Mouse (Mus musculus) adrenal gland, postnatal 25 days (tissue): ENCODE results near the gene Fosl1. TPM values are rescaled to one million over a fixed set of nuclear protein-coding genes. Genes with fewer than 3 reads are reported as not detected.
A peak's percentile ranks its signal among the peaks of the same experiment; 100 is the strongest.

Source experiments
- DNase-seq: peaks from one replicate; pipeline ENCODE4 v3.0.0; 2021; ENCODE audit warnings: mixed read lengths
- total RNA-seq: library from RNA; stranded (reverse); gene quantifications from 2 replicates; pipeline ENCODE4 v1.2.3, GENCODE M21; 2021

Gene Fosl1
- total RNA-seq, 1 experiment from 2014 or later = not detected

- peak; percentile 95 for DNase-seq
These were observed 9.8 kb downstream of the Fosl1 start for GRCm38 (mm10) chr19:5456922-5457745.

GRCm38 (mm10) chr19:5457746-5458442, 10.5 kb downstream of the Fosl1 start, which contains the start of gene Ccdc85b:
TSS of gene Ccdc85b (minus strand) at chr19:5457894.
- DNase-seq = no peak

DNA sequence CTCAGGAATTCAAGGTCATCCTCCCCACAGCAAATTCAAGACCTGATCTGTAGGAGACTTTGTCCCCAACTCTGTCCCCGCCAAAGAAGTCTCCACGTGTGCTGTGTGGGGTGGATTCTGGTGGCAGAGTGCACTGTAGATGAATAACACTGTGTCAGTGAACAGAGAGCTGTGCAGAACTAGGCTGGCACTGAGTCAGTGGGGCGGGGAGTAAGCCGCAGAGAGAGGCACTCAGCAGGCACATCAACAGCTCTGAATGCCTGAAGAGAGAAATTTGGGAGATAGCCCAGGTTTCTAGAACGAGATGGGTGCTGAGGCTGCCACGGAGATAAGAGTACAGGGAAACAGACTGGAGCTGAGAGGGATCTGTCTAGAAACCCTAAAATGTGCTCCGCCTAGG, 11.7 kb downstream of the Fosl1 start:
- DNase-seq = no peak

- no peak for DNase-seq
These were observed 12.5 kb downstream of the Fosl1 start for GRCm38 (mm10) chr19:5459896-5460295.

DNA sequence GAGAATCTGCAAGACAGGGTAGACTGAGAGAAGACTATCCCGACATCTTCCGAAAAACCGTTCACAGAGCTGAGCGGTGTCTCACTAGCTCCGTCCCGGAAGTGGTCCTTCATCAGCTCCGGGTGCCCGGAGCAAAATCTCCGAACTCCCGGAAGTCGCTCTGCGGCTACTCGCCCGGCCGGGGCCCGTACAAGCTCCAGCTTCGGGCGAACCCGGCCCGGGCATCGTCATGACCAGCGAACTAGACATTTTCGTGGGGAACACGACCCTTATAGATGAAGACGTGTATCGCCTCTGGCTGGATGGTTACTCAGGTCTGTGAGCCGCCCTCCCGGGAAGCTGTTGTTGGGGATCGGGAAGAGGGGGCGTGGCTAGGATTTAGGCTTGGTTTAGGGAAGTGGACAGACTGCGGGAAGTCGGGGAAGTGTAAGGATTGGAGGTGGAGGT, 13.1 kb downstream of the Fosl1 start, which contains the start of gene Fibp:
Fibp (plus strand) TSS at position 151 of the 447 bp plus-strand sequence.
- DNase-seq = peak; percentile 84

DNA sequence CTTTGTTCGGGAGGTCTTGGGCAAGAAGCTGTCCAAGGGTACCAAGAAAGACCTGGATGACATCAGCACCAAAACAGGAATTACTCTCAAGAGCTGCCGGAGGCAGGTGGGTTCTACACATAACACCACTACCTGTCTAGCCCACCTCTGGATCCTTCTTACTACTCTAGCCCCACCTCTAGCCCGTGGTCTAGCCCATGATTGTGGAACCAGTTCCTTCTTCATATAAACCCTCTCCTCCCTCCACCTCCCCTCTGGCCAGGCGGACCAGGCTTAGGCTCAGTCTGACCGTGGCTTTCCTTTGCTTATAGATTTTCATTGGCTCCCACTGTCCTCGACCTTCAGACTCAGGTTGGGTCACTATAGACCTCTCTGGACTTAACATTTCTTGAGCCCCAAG, 14.1 kb downstream of the Fosl1 start:
- no peak for DNase-seq

GRCm38 (mm10) chr19:5463212-5463611, 15.9 kb downstream of the Fosl1 start:
- DNase-seq = no peak

DNA sequence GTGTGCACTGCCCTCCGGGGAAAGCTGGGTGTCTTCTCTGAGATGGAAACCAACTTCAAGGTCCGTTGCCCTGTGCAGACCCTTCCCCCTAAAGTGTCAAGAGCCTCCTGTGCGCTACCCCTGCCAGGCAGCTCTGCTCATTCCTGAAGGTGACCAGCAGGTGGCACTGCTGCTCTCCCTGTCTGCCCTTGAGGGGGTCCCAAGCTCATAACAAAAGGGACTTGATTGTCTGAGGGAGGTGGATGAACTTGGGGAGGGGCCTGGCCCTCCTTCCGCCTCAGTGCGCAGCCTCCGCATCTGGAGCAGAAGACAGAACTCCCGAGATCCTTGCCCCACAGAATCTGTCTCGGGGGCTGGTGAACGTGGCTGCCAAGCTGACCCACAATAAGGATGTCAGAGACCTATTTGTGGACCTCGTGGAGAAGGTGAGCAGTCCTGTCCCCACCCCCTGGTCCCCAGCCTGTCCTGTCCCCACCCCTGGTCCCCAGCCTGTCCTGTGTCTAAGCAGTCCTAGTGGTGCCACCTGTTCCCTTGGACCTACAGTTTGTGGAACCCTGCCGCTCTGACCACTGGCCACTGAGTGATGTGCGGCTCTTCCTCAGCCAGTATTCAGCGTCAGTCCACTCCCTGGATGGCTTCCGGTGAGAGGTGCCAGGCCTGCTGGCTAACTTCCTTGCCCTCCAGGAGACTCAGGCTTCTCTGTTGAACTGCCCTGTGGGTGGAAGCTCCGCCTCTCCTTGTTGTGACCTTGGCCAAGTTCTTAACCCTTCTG, 16.6 kb downstream of the Fosl1 start:
- DNase-seq = peak; percentile 44

GRCm38 (mm10) chr19:5465037-5465436, 17.7 kb downstream of the Fosl1 start:
- DNase-seq = no peak

DNA sequence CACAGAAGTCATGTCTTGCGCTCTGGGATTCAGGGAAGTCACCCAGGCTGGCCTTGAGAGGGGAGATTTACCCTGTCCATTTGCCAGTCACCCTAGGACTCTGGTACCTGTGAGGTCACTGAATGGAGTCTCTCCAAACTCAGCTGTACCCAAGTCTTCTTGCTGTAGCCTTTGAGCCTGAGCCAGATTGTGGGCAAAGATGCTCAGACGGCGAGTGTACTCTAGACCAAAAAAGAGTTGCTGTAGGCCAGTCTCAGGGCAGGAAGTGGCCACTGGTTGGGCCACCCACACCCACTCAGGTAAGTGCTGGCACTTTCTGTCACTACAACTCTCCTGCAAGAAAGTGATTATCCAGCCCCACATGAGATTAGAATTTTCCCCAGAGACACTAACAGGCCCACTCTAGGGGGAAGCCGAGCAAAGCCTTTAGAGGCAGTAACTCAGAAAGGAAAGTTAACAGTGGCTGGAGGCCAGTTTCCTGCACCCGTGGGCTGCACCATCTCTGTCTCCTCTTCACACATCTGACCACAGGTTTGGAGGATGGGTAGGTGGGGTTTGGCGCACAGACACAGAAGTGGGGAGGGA, 19.7 kb downstream of the Fosl1 start:
- DNase-seq = no peak

DNA sequence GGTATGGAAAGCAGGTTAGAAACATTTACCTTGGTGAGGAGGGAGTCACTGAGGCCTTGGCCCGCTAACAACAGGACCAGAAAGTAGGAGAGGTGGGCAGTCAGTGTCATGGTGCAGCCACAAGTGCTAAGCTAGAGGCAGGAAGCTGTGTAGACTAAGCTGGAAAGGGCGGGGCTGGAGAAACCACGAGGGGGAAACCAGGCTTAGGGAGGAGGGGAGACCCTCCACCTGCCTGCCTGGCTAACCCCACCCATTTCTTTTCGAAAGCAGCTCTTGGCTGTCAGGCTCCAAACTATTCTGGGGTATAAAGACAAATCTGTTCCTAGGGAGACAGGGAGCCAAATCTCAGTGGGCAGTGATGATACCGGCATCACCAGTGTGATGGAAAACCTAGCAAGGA, 21.0 kb downstream of the Fosl1 start, which contains the start of gene Ctsw:
Ctsw (minus strand) TSS at position 134 of the 400 bp plus-strand sequence.
- DNase-seq = no peak

- DNase-seq = no peak
These were observed 24.5 kb downstream of the Fosl1 start for GRCm38 (mm10) chr19:5471846-5472245.

GRCm38 (mm10) chr19:5472857-5473256, 25.5 kb downstream of the Fosl1 start:
- no peak for DNase-seq

DNA sequence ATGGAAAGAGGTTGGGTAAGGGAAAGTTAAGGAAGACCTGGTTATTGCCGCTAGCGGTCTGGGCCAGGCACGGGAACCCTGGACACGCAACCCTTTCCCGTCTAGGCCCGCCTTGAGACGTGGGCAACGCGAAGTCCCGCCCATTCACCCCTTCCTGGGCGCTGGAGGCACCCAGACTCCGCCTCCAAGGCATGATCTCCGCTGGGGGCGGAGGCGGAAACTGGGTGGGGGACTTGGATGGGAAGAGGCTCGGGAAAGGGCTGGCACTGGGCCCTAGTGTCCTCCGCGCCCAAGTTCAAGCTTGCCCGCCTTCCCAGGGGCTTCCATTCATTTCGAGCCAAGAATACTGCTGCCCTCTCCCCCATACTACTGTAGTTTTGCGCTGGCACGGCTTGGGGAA, 26.4 kb downstream of the Fosl1 start, which contains the start of gene Efemp2:
Efemp2 (plus strand) TSS at position 235 of the 400 bp plus-strand sequence.
- peak; percentile 90 for DNase-seq

DNA sequence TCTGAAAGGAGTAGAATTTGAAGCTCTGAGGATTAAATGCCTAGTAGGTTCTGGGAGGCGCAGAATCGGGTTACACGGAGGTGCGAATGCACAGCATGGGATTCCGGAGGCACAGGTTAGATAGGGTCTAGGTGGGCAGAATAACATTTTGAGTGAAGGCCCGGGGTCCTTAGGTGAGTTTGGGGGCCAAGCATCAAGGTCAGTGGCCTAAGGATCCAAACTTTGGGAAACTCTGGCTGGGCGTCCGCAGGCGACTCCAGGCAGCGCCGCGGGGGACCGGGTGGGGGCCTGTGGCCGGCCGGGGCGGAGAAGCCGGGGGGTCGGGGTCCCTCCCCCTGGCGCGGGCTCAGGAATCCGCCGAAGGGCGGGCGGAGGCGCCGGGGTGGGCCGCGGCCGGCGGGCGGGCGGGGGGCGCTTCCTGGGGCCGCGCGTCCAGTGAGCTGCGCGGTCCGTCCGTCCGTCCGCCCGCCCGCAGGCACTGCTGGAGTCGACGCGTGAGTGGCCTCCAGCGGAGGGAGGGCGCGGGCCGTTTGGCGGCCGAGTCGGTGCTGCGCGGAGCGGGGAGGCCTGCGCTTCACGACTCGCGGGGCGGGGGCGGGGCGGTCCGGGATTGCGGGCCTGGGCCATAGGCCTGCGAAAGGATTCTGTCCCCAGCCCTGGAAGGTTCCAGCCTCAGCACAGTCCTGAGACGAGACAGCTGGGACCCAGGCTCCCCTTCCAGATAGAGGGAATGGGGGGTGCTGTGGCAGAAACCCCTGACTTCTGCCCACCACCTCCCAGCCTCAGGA, 27.1 kb downstream of the Fosl1 start:
- DNase-seq = peak; percentile 73

- DNase-seq = no peak
These were observed 27.8 kb downstream of the Fosl1 start for GRCm38 (mm10) chr19:5475069-5475714.

GRCm38 (mm10) chr19:5477004-5477667, 29.8 kb downstream of the Fosl1 start:
- no peak for DNase-seq

- DNase-seq = no peak
These were observed 30.4 kb downstream of the Fosl1 start for GRCm38 (mm10) chr19:5477668-5478300.

- no peak for DNase-seq
These were observed 32.7 kb downstream of the Fosl1 start for GRCm38 (mm10) chr19:5480016-5480415.
